Mouse (Mus musculus) stomach, embryonic 15.5 days (tissue): ENCODE measurements at regions not wholly inside any gene's neighbourhood (a gene's known extent, or its start where the extent isn't known, plus 50 kb on each side); places are given as distances from the start of the nearest gene placed in this dataset.

Source experiments
- ATAC-seq: fragments of 200-750 bp; cut with Nextera tagmentation; 2 replicates; pipeline ENCODE4 v1.8.0; 2017; ENCODE audit warnings: low read depth, moderate number of reproducible peaks, moderate TSS enrichment; ENCODE audit not compliant: insufficient read depth, low FRiP score
- H3K27ac ChIP-seq: fragments of 300-500 bp; sonication (generic); 2 replicates; pipeline ENCODE4 v1.5.1; 2015; ENCODE audit warnings: mild to moderate bottlenecking, inconsistent platforms
- H3K27me3 ChIP-seq: fragments of 300-500 bp; sonication (generic); replicated peaks from 2 replicates; pipeline ENCODE4 v1.6.1; 2015; ENCODE audit warnings: inconsistent platforms
- H3K36me3 ChIP-seq: fragments of 300-500 bp; sonication (generic); 2 replicates; pipeline ENCODE4 v1.6.1; 2015; ENCODE audit warnings: inconsistent platforms
- H3K4me1 ChIP-seq: fragments of 300-500 bp; sonication (generic); 2 replicates; pipeline ENCODE4 v1.6.1; 2015; ENCODE audit warnings: inconsistent platforms
- H3K4me2 ChIP-seq: fragments of 300-500 bp; sonication (generic); 2 replicates; pipeline ENCODE4 v1.6.1; 2015; ENCODE audit warnings: mild to moderate bottlenecking, inconsistent platforms
- H3K4me3 ChIP-seq: fragments of 300-500 bp; sonication (generic); replicated peaks from 2 replicates; pipeline ENCODE4 v1.5.1; 2015; ENCODE audit warnings: inconsistent platforms
- H3K9ac ChIP-seq: fragments of 300-500 bp; sonication (generic); 2 replicates; pipeline ENCODE4 v1.6.1; 2015; ENCODE audit warnings: inconsistent platforms
- H3K9me3 ChIP-seq: fragments of 300-500 bp; sonication (generic); 2 replicates; pipeline ENCODE4 v1.6.1; 2016; ENCODE audit warnings: inconsistent platforms
- WGBS: fragments of 180-500 bp; shearing (Covaris S2); methylation state at CpG from one replicate; pipeline ENCODE4 v1.1.7; 2015; 5-methylcytosine and 5-hydroxymethylcytosine counted together

DNA sequence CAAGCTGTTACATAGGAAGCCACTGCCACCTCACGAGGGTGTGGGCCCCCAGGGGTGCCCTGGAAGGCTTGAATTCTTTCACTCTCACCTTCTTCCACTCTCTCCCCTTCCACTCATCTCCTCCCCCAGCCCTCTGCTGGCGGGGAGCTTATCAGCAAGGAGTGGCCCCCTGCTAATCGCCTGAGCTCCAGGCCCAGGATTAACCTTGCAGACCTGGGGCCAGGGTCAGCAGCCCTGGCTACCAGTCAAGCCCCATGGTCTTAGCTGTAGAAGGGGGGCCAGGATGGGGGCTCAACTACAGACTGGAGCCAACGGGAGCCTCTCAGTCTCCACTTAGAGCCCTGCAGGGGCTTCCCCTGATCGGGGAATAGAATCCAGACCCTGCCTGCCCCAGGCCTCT lies 75.8 kb upstream of the Larp1 start:
- 18% methylated on average over 5 of the region's 5 CpGs for WGBS
- Histone ChIP-seq H3K27ac (no peak overlapping the region), H3K9ac (no peak overlapping the region), H3K4me2 (no peak overlapping the region), H3K27me3 (no peaks in the 10 kb centered on the region), H3K9me3 (no peaks in the 10 kb centered on the region), H3K4me3 (no peak overlapping the region), H3K36me3 (no peaks in the 10 kb centered on the region), H3K4me1 (peaks cover 20% of the 10 kb centered on the region)
- ATAC-seq = no peak

GRCm38 (mm10) chr11:57929506-57929905 lies 79.4 kb upstream of the Larp1 start:
- 7% methylated on average over 18 of the region's 18 CpGs for WGBS
- H3K36me3 ChIP-seq = no peaks in the 10 kb centered on the region
- H3K4me1 ChIP-seq = peaks cover 18% of the 10 kb centered on the region
- ATAC-seq = peak; percentile 56; the same call in 1 of the 2 replicates
- H3K4me2 ChIP-seq = peak overlapping the region; percentile 35
- H3K9me3 ChIP-seq = no peaks in the 10 kb centered on the region
- H3K4me3 ChIP-seq = no peak overlapping the region
- no peak overlapping the region for H3K27ac ChIP-seq
- H3K9ac ChIP-seq = no peak overlapping the region
- H3K27me3 ChIP-seq = no peaks in the 10 kb centered on the region

GRCm38 (mm10) chr11:57920263-57920662 lies 87.6 kb upstream of the Hand1 start:
- no peaks in the 10 kb centered on the region for H3K36me3 ChIP-seq
- no peak overlapping the region for H3K4me2 ChIP-seq
- H3K9ac ChIP-seq = no peak overlapping the region
- 0 out of 2 replicates have a peak, but pooled peaks cover 5% of the 10 kb centered on the region for H3K4me1 ChIP-seq
- WGBS = 81% methylated on average over 2 of the region's 2 CpGs
- no peak for ATAC-seq
- no peaks in the 10 kb centered on the region for H3K9me3 ChIP-seq
- H3K27me3 ChIP-seq = no peaks in the 10 kb centered on the region
- no peak overlapping the region for H3K27ac ChIP-seq
- H3K4me3 ChIP-seq = no peak overlapping the region

DNA sequence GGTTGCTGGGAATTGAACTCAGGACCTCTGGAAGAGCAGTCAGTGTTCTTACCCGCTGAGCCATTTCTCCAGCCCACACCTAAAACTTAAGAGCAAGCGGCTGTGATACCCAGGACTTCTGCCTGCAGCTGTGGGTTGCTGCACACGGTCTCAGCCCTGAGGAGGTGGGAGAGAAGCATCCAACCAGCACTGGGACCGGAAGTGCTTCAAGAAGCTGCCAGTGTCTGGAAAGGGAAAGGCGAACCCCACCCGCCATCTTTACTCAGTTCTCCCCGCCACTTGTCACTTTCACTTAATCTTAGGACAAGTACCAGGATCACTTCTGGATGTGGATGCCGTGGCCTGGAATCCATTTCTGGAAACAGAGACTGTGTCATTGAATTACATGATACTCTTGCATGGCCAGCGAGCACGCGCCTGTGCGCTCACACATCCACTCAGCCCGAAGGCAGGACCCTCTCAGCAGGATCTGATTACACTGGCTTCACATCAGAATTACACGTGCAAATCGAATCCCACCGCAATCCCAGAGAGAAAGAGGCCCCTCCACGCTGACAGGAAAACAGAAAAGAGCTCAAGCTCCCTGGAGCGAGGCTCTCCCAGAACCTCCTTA lies 85.9 kb upstream of the Hand1 start:
- H3K9me3 ChIP-seq = no peaks in the 10 kb centered on the region
- H3K27ac ChIP-seq = no peak overlapping the region
- no peaks in the 10 kb centered on the region for H3K36me3 ChIP-seq
- H3K4me3 ChIP-seq = no peak overlapping the region
- 80% methylated on average over 18 of the region's 18 CpGs for WGBS
- ATAC-seq = no peak
- no peak overlapping the region for H3K9ac ChIP-seq
- no peak overlapping the region for H3K4me2 ChIP-seq
- 0 out of 2 replicates have a peak, but pooled peaks cover 8% of the 10 kb centered on the region for H3K4me1 ChIP-seq
- no peaks in the 10 kb centered on the region for H3K27me3 ChIP-seq

DNA sequence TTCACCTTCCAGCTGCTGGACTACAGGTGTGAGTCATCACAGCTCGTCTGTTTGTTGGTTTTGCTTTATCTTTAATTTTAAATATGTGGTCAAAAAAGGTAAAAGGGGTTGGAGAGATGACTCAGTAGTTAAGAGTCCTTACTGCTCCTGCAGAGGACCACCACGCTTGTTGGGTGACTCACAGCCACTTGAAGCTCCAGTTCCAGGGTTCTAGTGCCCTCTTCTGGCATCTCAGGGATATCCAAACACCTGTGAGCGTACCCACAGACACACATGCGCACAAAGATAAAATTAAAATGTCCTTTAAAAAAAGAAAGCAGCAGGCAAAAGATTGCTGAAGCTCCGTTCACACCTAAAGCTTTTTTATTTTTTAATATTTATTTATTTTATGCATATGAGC lies 85.4 kb upstream of the Hand1 start:
- WGBS = 70% methylated on average over 5 of the region's 5 CpGs
- Histone ChIP-seq H3K27ac (no peak overlapping the region), H3K4me1 (0 out of 2 replicates have a peak, but pooled peaks cover 9% of the 10 kb centered on the region), H3K9me3 (no peaks in the 10 kb centered on the region), H3K4me3 (no peak overlapping the region), H3K9ac (no peak overlapping the region), H3K27me3 (no peaks in the 10 kb centered on the region), H3K36me3 (no peaks in the 10 kb centered on the region), H3K4me2 (no peak overlapping the region)
- no peak for ATAC-seq

DNA sequence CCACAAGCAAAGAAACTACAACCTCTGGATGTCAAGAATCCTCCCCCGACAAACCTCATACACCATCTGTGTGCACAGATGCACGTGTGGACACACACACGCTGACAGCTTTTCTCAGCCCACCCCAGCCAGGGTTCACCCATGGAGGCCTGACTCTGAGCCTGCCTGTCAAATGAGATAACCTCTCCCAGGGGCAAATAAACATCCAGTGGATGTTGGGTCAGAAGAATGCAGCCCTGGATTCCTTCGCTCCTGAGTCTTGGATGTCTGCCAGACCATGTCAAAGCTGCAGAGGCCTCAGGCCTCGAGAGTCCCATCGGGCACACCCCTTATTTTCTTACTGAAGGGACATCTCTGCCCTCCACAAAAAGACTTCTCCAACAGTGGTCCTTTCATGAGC lies 83.4 kb upstream of the Hand1 start:
- no peaks in the 10 kb centered on the region for H3K27me3 ChIP-seq
- no peaks in the 10 kb centered on the region for H3K9me3 ChIP-seq
- H3K9ac ChIP-seq = no peak overlapping the region
- 0 out of 2 replicates have a peak, but pooled peaks cover 11% of the 10 kb centered on the region for H3K4me1 ChIP-seq
- H3K27ac ChIP-seq = no peak overlapping the region
- no peak overlapping the region for H3K4me2 ChIP-seq
- H3K4me3 ChIP-seq = no peak overlapping the region
- WGBS = 9% methylated on average over 6 of the region's 6 CpGs
- ATAC-seq = no peak
- H3K36me3 ChIP-seq = no peaks in the 10 kb centered on the region

DNA sequence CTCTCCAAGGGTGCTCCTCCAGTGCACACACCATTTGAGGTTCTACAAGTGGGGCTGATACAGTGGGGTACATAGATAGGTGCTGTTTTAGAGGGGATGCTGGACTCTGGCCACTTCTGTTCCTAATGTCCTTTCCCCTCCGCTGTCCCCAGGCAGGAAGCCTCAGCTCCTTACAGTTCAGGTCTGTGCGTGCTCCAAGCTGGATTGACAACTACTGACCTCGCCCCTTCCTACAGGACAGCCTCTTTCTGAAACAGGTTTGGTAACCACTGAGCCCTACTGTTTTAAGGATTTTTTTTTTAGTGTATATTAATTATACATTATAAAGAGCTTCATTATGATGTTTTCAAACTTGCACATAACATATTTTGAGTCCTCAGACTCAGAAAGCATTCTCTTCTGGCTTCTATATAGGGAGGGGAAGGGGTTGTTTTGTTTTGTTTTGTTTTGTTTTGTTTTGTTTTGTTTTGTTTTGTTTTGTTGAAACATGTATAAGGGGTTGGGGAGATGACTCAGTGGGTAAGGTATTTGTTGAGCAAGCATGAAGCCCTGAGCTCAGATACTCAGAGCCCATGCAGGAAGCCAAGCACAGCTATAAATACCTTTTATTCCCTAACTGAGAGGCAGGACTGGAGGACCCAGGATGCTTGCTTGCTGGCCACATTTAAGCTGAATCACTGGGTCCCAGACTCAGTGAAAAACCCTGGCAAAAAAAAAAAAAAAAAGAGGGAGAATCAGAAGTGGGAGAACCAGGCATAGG lies 81.4 kb upstream of the Hand1 start:
- whole genome bisulfite sequencing = 68% methylated on average over 3 of the region's 3 CpGs

GRCm38 (mm10) chr11:57913020-57913699 lies 80.5 kb upstream of the Hand1 start:
- Histone ChIP-seq H3K4me3 (no peak overlapping the region), H3K4me2 (no peak overlapping the region), H3K9me3 (no peaks in the 10 kb centered on the region), H3K27ac (peak overlapping the region; percentile 23; the same call in 1 of the 2 replicates), H3K9ac (no peak overlapping the region), H3K4me1 (0 out of 2 replicates have a peak, but pooled peaks cover 11% of the 10 kb centered on the region), H3K27me3 (no peaks in the 10 kb centered on the region), H3K36me3 (no peaks in the 10 kb centered on the region)
- ATAC-seq = no peak; the same call in 1 of the 2 replicates
- 39% methylated on average over 14 of the region's 14 CpGs for WGBS

More for the DNA sequence above, 81.4 kb upstream of the Hand1 start:
- Histone ChIP-seq H3K27me3 (no peaks in the 10 kb centered on the region), H3K36me3 (no peaks in the 10 kb centered on the region), H3K9me3 (no peaks in the 10 kb centered on the region), H3K4me1 (0 out of 2 replicates have a peak, but pooled peaks cover 11% of the 10 kb centered on the region), H3K9ac (no peak overlapping the region), H3K4me3 (no peak overlapping the region), H3K27ac (peak overlapping the region; percentile 23; the same call in 1 of the 2 replicates), H3K4me2 (no peak overlapping the region)
- ATAC-seq = no peak

- no peaks in the 10 kb centered on the region for H3K27me3 ChIP-seq
- no peak overlapping the region for H3K4me2 ChIP-seq
- no peaks in the 10 kb centered on the region for H3K9me3 ChIP-seq
- no peak; the same call in 1 of the 2 replicates for ATAC-seq
- H3K9ac ChIP-seq = no peak overlapping the region
- H3K27ac ChIP-seq = no peak overlapping the region
- 0 out of 2 replicates have a peak, but pooled peaks cover 11% of the 10 kb centered on the region for H3K4me1 ChIP-seq
- H3K36me3 ChIP-seq = no peaks in the 10 kb centered on the region
- no peak overlapping the region for H3K4me3 ChIP-seq
- 32% methylated on average over 10 of the region's 10 CpGs for WGBS
These were observed 79.2 kb upstream of the Hand1 start for GRCm38 (mm10) chr11:57911698-57912283.

- Histone ChIP-seq H3K9me3 (no peaks in the 10 kb centered on the region), H3K27ac (no peak overlapping the region), H3K36me3 (no peaks in the 10 kb centered on the region), H3K4me1 (no peaks in the 10 kb centered on the region), H3K4me2 (no peak overlapping the region), H3K4me3 (no peak overlapping the region), H3K9ac (no peak overlapping the region), H3K27me3 (no peaks in the 10 kb centered on the region)
- no peak for ATAC-seq
- WGBS = 8% methylated on average over 9 of the region's 9 CpGs
These were observed 71.6 kb upstream of the Hand1 start for GRCm38 (mm10) chr11:57904216-57904615.

DNA sequence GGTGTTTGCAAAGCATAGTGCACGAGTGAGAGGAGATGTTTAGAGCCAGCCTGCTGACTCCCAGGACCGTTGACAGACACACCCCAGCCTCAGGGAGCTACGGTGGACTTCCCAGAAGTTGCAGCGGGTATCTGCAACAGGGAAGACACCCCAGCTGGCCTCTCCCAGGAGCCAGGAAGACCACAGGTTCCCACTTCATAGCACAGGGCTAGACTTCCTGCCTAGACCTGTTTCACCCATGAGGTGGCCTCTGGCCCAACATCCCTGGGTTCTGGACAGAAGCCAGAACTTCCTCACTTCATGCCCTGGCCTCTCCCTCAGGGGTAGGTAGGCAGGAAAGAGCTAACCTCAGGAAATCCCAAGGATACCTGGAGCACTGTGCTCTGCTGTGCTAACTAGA lies 66.7 kb upstream of the Hand1 start:
- Histone ChIP-seq H3K9me3 (no peaks in the 10 kb centered on the region), H3K27me3 (no peaks in the 10 kb centered on the region), H3K4me3 (no peak overlapping the region), H3K4me1 (no peaks in the 10 kb centered on the region), H3K9ac (no peak overlapping the region), H3K4me2 (no peak overlapping the region), H3K36me3 (no peaks in the 10 kb centered on the region), H3K27ac (no peak overlapping the region)
- 37% methylated on average over 4 of the region's 4 CpGs for WGBS
- ATAC-seq = peak; percentile 39; the same call in 1 of the 2 replicates
